Mouse (Mus musculus): ENCODE results near the gene Tmem251.

The Tmem251 gene

GRCm38 (mm10) chr12:102756304-102756703, 12.7 kb downstream of the Tmem251 start:
- DNase-seq (ENCODE audit: low spot score in 2 of 2), result no peak

GRCm38 (mm10) chr12:102757055-102757688, 13.6 kb downstream of the Tmem251 start:
- DNase-seq (ENCODE audit: low spot score in 2 of 2), result no peak

DNA sequence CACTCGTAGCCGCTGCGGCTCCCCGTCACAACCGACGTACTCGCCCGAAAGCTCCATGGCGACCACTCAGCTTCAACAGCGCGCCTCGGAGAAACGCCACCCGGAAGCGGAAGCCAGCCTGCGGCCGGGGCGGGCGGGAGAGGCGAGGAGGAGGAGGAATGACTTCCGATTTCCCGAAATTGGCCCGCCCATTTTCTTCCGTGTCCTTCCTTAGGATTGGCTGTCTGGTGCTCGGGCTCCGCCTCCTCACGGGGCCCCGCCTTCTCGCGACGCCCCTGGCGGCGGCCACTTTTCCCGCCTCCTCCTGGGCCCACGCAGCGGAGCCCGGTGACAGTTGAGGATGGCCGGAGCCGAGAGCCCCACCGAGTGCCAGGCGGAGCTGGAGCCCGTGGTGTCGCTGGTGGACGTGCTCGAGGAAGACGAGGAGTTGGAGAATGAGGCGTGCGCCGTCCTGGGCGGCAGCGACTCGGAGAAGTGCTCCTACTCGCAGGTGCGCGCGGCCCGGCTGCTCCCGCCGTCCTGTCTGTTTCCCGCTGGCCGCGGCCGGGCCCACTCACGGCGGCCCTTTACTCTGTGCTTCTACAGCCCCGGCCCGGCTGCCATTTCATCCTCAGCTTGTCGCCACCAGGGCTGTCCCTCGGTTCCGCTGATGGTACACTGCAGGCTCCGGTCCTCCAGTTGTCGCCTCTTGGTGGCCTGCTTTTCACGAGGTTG, 14.3 kb downstream of the Tmem251 start, which contains the start of the genes Gm28051, Gon7 and Ubr7:
Gm28051 (minus strand) TSS at position 77 of the 714 bp plus-strand sequence.
Gon7 (minus strand) TSS at position 115 of the 714 bp plus-strand sequence.
Ubr7 (plus strand) TSS at position 279 of the 714 bp plus-strand sequence.
- peak; percentile 96 to 98 for DNase-seq (ENCODE audit: low spot score in 2 of 2)

DNA sequence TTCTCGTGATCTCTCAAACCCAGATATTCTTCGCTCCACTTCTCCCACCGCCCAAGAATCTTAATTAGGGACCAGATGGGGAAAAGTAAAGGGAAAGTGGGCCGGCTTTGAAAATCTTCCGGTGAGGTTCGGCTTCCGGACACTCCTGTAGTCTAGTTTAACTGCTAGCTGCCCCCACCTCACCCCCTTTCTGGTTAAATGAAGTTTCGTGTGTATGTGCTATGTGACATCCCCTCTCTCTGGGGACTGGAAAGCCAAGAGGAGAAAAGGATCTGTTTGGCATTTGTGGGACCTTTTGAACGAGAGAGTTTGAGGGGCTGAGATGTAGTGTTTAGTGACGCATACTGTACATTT, 14.8 kb downstream of the Tmem251 start, which contains the start of gene Gm20604:
Gm20604 (minus strand) TSS at position 270 of the 354 bp plus-strand sequence.
- DNase-seq (ENCODE audit: low spot score in 2 of 2), result no peak

- no peak for DNase-seq (ENCODE audit: low spot score in 2 of 2)
Observed at GRCm38 (mm10) chr12:102758936-102759335, 15.4 kb downstream of the Tmem251 start.

DNA sequence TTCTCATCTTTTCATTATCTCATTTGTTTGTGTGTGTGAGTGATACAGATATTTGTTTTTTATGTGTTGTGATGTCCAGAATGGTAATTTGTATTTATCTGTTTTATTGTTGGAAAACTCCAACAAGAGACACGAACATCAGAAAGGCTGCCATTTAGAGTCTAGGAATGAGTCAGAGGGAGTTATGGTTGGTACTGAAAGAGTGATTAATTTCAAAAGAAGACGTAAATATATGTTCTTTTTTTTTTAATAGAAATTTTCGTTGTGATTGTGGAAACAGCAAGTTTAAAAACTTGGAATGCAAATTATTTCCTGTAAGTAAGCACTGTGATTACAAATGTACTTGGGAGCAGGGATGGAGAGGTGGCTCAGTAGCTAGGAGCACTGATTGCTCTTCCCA, 18.1 kb downstream of the Tmem251 start:
- DNase-seq (ENCODE audit: low spot score in 2 of 2), result no peak

DNA sequence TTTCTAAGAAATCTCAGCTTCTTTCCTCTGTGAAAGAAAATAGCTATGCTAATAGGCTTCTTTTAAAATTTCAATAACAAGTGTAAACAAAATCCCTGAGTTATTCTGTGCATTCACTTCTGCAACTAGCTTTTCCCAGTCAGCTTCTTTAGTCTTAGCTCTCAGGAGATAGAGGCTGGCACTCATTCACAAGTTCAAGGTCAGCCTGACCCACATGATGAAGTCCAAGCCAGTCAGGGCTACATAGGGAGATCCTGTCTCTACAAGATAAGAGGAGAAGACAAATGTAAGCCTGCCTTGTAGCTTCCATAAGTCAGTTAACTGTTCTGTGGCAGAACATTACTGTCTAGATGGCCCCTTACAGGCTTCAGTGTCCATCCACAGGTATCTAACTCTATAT, 20.1 kb downstream of the Tmem251 start:
- no peak for DNase-seq (ENCODE audit: low spot score in 2 of 2)

DNA sequence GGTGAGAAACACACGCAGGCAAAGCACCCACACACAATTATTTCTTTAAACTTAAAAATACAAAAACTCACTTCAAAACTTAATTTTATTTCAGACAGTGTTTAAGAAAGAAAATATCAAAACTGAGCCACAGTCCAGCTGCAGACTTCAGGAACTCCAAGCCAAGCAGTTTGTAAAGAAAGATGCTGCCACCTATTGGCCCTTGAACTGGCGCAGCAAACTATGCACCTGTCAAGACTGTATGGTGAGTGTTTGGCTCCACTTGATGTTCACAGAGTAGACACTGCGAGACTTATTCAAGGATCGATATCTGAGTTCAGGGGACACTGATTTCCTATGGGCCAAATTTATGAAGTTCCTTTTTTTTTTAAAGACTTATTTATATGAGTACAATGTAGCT, 25.4 kb downstream of the Tmem251 start:
- no peak for DNase-seq (ENCODE audit: low spot score in 2 of 2)

- DNase-seq (ENCODE audit: low spot score in 2 of 2), result no peak
Observed at GRCm38 (mm10) chr12:102771601-102772000, 28.0 kb downstream of the Tmem251 start.

DNA sequence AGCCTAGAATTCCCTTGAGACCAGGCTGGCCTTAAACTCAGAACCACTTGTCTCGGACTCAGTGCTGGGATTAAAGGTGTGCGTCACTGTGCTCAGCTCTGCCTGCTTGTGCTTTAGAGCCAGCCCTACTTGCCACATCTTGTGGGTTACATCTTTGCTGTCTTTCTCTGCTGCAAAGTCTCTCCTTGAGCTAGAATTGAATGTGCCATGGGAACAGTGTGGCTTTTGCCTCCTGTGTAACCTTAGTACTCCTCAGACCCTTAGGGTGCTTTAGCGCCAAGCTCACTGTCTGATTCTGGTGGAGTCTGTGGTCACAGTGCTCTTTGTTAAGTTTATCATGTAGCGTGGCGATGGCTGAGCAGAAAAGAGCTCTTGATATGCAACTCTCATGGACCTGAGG, 29.1 kb downstream of the Tmem251 start:
- DNase-seq (ENCODE audit: low spot score in 2 of 2), result no peak

- no peak for DNase-seq (ENCODE audit: low spot score in 2 of 2)
Observed at GRCm38 (mm10) chr12:102776035-102776434, 32.5 kb downstream of the Tmem251 start.

- DNase-seq (ENCODE audit: low spot score in 2 of 2), result no peak
Observed at GRCm38 (mm10) chr12:102778151-102778550, 34.6 kb downstream of the Tmem251 start.

- DNase-seq (ENCODE audit: low spot score in 2 of 2), result no peak
Observed at GRCm38 (mm10) chr12:102779452-102779851, 35.9 kb downstream of the Tmem251 start.

DNA sequence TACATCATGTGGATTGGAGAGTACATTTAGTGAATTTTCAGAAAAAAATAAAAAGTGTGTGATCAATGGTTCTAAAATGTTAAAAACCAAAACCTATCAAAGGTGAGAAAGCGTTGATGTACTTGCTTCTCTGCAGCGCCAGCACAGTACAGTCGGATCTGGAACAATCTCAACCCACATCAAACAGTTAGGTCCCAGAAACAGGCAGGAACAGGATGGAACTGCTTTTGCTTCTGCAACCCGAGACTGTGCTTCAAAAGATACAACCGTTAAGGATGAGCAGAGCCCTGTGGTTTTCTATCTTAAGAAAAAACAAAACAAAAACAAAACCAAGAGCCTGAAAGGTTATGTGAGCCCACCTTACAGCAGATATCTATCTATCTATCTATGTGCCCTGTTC, 39.3 kb downstream of the Tmem251 start:
- no peak for DNase-seq (ENCODE audit: low spot score in 2 of 2)

- DNase-seq (ENCODE audit: low spot score in 2 of 2), result no peak
Observed at GRCm38 (mm10) chr12:102784899-102785592, 41.5 kb downstream of the Tmem251 start.

DNA sequence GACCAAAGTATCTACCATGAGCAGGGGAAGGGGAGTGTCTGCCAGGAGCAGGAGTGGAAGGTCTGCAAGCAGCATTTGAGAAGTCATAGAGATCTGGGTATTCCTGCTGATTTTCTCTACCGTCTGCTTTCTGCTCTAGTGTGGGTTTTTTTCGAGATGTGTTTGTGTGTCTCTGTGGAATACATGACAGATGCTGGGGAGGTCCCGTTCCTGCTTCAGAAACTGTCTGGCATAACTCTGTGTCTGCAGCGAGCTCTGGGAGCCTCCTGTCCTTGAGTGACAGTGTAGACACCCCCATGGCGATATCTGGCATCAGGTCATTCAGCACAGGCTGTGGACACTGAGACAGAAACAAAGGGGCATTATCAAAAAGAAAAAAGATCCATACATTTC, 42.0 kb downstream of the Tmem251 start:
- no peak for DNase-seq (ENCODE audit: low spot score in 2 of 2)

DNA sequence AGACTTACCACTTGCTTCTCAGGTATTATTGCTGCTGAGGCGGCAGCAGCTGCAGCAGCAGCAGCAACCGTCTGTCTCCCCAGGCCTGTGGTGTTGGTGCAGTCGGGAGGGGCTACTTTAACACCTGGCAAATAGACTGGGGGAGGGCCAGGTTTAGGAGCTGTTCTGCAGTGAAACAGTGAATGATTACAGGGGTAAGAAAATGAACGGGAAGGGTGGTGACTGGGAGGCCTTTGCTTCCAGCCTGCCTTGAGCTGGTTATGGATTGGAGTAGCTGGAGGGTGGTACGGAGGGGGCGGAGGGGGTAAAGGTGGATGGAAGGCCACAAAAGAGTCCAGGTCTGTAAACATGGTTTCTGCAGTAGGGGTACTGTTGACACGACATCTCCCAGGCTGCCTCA, 44.4 kb downstream of the Tmem251 start:
- no peak for DNase-seq (ENCODE audit: low spot score in 2 of 2)

All from frontal cortex, postnatal 36 days (tissue).